Mouse (Mus musculus) heart, adult 2 months (tissue): ENCODE measurements around the gene Sppl2c.

Experiments used
- CTCF ChIP-seq: fragments of 200-600 bp; IDR thresholded peaks from 2 replicates; pipeline ENCODE4 v1.8.1; 2022; ENCODE audit warnings: antibody characterized with exemption, mild to moderate bottlenecking, moderate library complexity
- EP300 ChIP-seq: fragments of 200-500 bp; IDR thresholded peaks from 2 replicates; pipeline ENCODE4 v1.6.1; 2011; ENCODE audit warnings: low read depth, low read length, control low read depth; ENCODE audit not compliant: insufficient read depth

DNA sequence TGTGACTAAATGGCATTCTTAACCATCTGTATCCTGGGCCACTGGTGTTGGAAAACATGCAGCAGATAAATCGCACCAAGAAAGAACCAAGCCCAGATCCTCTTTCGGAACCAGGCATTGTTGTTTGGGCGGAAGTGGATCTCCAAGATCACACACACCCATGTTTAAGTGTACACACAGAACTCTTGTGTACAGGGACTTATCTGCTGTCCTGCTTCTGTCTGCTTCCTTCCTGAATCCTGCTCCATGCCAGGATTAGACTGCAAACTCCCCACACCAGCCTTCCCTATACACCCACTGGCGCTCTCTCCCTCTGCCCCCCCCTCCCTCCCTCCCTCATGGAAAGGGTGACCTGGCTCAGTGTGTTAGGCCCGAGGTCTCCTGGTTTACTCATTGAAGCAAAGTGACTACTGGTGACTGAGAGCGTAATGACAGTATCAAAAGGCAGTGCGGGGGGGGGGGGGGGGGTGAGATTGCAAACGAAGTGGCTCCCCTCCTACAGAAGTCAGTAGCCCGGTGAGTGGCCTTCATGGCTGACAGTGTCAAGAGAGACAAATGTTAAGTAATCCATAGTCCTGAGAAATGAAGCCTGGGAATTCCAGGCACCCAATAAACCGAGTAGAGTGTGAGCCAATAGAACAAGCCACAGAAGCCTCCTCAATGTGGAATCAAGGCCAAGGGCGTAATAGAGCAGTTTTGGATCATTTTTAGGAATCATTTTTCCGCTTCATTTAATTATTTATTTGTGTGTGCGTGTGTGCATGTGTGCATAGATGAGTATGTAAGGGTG, 52.0 kb downstream of the Sppl2c start:
- TF ChIP-seq CTCF (no peak), EP300 (no peak)
